Mouse (Mus musculus) cerebellum, adult (tissue): ENCODE results near the gene Aldh1l1.

ENCODE experiments used
- ATAC-seq: cut with Nextera tagmentation; 2 replicates; pipeline ENCODE4 v1.9.2; 2017; ENCODE audit warnings: mild to moderate bottlenecking, moderate library complexity, mixed read lengths; ENCODE audit not compliant: insufficient number of reproducible peaks, low FRiP score, low TSS enrichment

Aldh1l1 gene

GRCm38 (mm10) chr6:90486176-90486921 lies at the start of gene Aldh1l1:
TSS of gene Aldh1l1 (plus strand) at chr6:90486427.
- ATAC-seq: no peak

GRCm38 (mm10) chr6:90437041-90437440 lies 49.2 kb upstream of the Aldh1l1 start:
- no peak for ATAC-seq

- ATAC-seq: no peak
These were observed 39.3 kb upstream of the Aldh1l1 start for GRCm38 (mm10) chr6:90446883-90447282.

GRCm38 (mm10) chr6:90450179-90450578 lies 36.0 kb upstream of the Aldh1l1 start:
- ATAC-seq: peak; percentile 76

GRCm38 (mm10) chr6:90450697-90451096 lies 35.5 kb upstream of the Aldh1l1 start:
- ATAC-seq: 0 out of 2 replicates have a peak, but pooled peaks have one; percentile 2

GRCm38 (mm10) chr6:90451512-90451911 lies 34.7 kb upstream of the Aldh1l1 start:
- ATAC-seq: no peak

DNA sequence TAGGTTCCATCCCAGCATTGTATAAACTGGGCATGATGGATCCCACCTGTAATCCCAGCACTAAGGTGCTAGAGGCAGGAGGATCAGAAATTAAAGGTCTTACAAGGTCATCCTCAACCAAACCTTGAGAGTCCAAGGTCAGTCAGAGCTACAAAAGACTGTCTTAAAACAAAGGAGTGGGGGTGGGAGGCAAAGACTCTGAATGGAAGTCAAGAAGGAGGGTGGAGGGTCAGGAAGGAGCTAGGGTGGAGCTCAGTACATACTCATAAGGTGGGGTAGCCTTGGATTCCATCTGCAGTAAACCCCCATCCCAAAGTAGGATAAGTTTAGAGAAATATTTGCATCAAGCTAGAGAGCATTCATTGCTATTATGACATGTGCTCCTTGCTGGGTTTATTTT lies 33.6 kb upstream of the Aldh1l1 start:
- no peak for ATAC-seq

DNA sequence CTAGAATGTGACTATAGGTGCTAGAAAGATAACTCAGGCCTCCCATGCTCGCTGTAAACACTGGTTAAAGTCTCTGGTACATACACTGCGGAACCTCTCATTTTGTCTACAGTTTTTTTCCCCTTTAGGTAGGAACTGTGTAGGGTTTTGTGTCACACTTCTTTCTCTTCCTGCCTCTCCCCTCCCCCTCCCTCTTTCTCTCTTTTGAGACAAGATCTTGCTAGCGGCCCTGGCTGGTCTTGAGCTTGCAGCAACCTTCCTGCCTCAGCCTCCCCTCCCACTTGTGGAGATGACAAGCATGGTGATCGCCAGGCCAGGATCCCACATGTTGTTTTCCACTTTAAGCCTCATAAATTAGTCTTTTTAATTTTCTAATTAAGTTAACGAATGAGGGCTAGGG lies 32.5 kb upstream of the Aldh1l1 start:
- no peak for ATAC-seq

- ATAC-seq: no peak
These were observed 28.8 kb upstream of the Aldh1l1 start for GRCm38 (mm10) chr6:90457421-90457820.

DNA sequence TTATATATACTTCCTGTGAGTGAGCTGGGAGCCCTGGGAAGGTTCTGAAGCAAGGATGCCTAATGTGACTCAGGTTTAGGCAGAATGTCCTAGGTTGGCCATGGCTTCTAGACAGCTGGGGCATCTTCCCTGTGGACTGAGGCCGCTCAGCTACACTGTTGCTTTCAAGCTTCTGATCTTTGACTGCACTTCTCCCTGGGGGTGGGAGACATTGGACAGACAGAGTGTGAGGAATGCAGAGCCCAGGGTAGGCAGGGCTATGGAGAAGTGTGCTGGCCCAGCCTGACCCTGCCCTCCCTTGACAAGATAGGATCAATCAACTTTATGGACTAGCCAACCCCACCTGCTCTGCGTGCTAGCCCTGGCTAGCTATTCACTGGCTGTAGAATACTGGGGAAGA lies 25.0 kb upstream of the Aldh1l1 start:
- ATAC-seq: no peak

DNA sequence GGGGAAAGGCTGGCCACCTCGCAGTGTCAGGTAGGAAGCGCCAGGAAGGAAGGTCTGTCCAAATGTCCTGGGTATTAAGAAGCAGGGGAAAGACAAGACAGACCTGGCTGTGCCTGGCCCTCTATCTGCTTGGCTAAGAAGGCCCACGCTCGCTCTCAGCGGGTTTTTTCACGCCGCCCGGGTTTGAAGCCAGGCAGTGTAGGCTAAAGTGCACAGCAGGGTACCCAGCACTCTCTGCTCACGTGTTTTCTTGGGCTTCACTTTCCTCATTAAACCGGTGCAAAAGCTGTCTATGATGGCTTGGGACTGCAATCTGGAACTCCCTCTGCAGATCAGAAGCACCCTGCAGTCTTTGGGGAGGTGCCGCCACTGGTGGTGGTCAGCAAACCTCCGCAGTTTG lies 24.5 kb upstream of the Aldh1l1 start:
- ATAC-seq: no peak

DNA sequence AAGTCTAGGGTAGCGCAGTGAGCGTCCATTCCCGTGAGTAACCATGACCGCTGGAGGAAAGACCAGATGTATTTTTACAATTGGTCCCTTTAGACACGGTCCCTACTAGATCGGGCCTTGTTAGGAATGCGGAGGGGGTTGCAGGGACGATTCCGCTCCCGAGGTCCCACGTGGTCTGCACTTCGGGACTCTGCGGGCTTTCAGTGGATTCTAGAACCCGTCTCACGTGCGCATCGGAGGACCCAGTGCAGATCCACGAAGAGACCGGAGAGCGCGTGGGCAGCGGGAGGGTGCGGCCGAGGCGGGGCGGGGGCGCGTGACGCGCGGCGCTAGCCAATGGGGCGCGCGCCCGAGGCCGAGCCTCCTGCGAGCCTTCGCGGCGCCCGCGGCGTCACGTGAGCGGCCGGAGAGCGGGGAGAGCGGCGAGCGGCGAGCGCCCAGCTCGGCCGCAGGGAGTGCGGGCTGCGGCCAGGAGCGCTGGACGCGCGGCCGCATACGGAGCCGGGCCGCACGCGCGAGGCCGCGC lies 24.0 kb upstream of the Aldh1l1 start, which contains the start of gene Klf15:
Gene Klf15, plus strand, starts transcription at position 396 of the 526 bp plus-strand sequence.
- ATAC-seq: peak; percentile 78

- peak; percentile 8; the same call in 1 of the 2 replicates for ATAC-seq
These were observed 23.4 kb upstream of the Aldh1l1 start for GRCm38 (mm10) chr6:90462841-90463227.

- peak; percentile 8; the same call in 1 of the 2 replicates for ATAC-seq
These were observed 22.9 kb upstream of the Aldh1l1 start for GRCm38 (mm10) chr6:90463228-90463862.

GRCm38 (mm10) chr6:90463890-90464421 lies 22.3 kb upstream of the Aldh1l1 start:
- ATAC-seq: no peak

- no peak for ATAC-seq
These were observed 21.1 kb upstream of the Aldh1l1 start for GRCm38 (mm10) chr6:90465028-90465640.

DNA sequence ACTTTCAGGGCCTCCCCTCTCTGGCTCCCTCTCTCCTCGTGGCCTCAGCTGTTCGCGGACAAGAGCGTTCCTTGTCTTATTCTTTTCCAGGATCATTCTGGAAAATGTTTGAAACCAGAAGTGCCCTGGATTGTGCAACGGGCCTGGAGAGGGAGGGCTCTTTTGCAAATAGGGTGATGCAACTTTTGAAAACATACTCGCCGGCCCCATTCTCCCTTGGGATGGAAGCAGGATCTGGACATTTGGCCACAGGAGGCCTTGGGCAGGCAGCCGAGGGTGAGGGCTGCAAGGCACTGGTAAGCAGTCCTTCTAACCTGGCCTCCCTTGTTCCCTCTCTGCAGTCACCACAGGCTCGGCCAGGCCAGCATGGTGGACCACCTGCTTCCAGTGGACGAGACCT lies 20.1 kb upstream of the Aldh1l1 start:
- no peak for ATAC-seq

DNA sequence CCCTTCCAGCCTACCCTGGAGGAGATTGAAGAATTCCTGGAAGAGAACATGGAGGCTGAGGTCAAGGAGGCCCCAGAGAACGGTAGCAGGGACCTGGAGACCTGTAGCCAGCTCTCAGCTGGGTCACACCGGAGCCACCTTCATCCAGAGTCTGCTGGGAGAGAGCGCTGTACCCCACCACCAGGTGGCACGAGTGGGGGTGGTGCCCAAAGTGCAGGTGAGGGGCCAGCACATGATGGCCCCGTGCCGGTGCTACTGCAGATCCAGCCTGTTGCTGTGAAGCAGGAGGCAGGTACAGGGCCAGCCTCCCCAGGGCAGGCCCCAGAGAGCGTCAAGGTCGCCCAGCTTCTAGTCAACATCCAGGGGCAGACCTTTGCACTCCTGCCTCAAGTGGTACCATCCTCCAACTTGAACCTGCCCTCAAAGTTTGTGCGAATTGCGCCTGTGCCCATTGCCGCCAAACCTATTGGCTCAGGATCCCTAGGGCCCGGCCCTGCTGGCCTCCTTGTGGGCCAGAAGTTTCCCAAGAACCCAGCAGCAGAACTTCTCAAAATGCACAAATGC lies 19.3 kb upstream of the Aldh1l1 start:
- ATAC-seq: no peak

DNA sequence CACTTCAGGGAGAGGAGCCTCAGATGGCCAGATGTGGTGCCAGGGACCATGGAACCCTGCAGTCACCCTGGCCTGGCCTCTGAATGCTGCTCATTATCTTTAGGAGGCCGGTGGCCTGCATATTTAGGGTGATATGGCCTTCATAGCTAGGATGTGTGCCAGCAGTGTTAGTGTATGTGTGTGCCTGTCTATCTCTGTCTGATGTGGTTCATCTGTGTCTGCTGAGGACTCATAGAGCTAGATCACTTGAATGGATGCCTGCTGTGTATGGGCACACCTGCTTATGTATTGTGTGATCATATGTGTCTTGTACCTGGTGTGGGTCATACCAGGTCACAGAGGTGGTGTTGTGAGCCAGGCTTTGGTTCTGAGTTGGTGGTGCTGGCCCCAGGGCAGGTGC lies 18.0 kb upstream of the Aldh1l1 start:
- ATAC-seq: no peak

- ATAC-seq: no peak
These were observed 17.2 kb upstream of the Aldh1l1 start for GRCm38 (mm10) chr6:90469041-90469440.

DNA sequence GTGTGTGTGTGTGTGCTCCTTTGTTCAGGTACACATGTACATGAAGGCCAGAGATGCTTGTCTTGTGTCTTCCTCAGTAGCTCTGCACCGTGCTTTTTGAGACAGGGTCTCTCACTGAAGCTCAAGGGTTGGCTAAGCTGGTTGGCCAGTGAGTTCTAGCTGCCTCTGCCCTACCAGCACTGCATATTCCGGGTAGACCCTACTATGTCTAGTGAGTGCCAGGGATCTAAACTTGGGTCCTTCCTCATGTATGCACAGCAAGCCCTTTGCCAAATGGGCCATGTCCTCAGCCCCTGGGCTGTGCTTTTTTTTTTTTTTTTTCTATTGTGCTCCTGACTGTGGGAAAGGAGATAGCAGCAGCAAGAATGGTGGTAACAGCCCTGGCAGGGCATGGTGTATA lies 16.0 kb upstream of the Aldh1l1 start:
- no peak for ATAC-seq
